Mouse (Mus musculus) erythroid progenitor cell, adult 5-6 weeks (primary cell): ENCODE results near the gene Tut1. TPM values are rescaled to one million over a fixed set of nuclear protein-coding genes. Genes with fewer than 3 reads are reported as not detected.

ENCODE experiments used
- ATAC-seq: replicated peaks from 2 replicates; pipeline ENCODE4 v1.8.0; 2016; ENCODE audit warnings: moderate number of reproducible peaks, mild to moderate bottlenecking, moderate TSS enrichment, inconsistent platforms; ENCODE audit not compliant: poor library complexity, low FRiP score, severe bottlenecking
- total RNA-seq, 2 experiments: library from RNA; stranded (forward) in 1 of 2; stranded (reverse) in 1 of 2; fragments of 150-400 nt in 1 of 2; fragments of 186-747, 209-891 nt in 1 of 2; gene quantifications; 2 replicates each; pipeline versions ENCODE4 v1.2.3 to v1.2.4; 2015 to 2017; ENCODE audit warnings: low replicate concordance in 2 of 2

The Tut1 gene
- total RNA-seq, 2 experiments from 2014 or later, result 0.84 to 3.7 TPM

DNA sequence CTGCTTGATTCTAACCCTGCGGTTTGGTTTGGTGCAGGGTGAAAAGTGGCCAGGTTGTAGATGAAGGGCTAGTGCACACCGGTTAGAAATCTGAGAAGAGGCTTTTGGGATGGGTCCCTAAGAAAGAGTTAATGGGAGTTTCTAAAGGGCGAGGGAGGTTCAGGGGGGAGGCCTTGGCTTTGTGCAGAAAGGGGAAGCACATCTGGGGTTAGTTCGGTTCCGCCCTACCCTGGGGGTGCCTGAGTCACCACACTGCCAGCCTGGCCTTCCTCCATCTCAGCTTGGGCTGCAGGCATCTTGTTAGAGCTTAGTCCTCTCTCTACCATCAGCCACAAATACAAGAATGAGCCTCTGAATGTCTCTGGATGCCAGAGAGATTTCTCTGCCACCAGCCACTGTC is 27.1 kb downstream of the Tut1 start:
- ATAC-seq, result no peak

GRCm38 (mm10) chr19:8981450-8982168 is 28.0 kb downstream of the Tut1 start:
- no peak for ATAC-seq

DNA sequence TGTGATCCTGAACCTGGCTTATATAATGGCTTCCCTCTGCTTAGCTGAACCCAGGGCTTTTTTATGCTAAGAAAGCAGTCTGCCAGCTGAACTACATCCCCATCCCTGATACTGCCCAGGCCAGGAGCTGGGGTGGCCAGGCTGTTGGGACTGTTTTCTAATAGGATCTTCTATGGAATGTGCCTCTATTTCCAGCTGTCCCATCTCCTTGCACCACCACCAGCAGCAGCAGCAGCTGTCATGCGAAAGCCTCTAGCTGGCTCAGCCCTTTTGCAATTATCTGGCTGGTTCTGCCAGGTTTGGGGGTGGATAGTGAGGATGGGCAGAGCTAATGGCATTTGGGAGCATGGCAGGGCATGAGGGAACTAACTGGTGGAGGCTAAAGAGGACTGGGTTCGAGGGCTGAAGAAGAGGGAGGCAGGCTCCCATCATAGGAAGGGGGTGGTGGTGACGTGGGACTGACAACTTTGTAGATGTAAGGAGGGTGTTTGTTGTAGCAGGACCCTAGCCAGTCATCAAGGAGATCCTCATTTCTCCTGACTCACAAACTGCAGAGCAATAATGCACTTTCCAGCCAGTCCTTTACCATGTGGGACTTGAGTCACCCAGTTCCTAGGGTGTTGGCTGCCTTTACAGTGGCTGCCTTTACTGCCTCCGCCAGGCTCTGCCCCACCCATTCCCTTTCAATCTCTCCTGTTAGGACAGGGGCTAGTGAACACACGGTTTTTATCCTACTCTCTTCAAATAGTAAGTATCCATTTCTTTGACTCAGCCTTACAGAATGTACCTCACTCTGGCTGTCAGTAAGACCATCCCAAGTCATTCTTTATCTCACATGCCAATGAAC is 28.9 kb downstream of the Tut1 start:
- ATAC-seq, result no peak

GRCm38 (mm10) chr19:8983150-8983650 is 29.6 kb downstream of the Tut1 start:
- no peak for ATAC-seq

DNA sequence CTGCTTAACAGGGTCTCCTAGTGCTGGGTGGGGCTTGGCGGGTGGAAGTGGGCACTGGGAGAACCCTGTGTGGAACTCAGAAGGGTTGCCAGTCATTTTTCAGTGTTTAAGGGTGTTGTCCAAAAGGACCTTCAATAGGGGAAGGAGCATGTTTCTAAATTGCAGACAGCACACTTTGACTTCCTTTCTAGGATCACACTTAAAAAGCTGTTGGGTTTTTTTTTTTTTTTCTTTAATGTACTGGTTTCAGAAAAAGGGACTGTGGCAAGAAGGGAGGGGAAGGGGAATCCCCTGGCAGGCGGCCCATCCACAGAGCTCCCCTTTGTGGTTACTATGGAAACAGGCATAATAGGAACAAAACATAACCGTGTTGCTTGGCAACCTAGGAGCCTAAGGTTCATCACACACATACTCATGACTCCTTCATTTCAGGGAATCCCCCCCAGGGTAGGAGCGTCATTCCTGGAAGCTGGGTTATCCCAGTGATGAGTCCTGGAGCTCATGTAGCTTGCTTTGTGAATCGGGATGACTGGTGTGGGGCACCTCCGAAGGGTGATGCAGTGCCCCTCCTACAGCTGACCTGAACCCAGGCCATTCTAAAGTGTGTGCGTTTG is 30.7 kb downstream of the Tut1 start:
- ATAC-seq, result no peak

GRCm38 (mm10) chr19:8985891-8986290 is 32.2 kb downstream of the Tut1 start:
- ATAC-seq, result no peak

- no peak for ATAC-seq
These were observed 34.2 kb downstream of the Tut1 start for GRCm38 (mm10) chr19:8987816-8988215.

- no peak for ATAC-seq
These were observed 34.9 kb downstream of the Tut1 start for GRCm38 (mm10) chr19:8988346-8989065.

DNA sequence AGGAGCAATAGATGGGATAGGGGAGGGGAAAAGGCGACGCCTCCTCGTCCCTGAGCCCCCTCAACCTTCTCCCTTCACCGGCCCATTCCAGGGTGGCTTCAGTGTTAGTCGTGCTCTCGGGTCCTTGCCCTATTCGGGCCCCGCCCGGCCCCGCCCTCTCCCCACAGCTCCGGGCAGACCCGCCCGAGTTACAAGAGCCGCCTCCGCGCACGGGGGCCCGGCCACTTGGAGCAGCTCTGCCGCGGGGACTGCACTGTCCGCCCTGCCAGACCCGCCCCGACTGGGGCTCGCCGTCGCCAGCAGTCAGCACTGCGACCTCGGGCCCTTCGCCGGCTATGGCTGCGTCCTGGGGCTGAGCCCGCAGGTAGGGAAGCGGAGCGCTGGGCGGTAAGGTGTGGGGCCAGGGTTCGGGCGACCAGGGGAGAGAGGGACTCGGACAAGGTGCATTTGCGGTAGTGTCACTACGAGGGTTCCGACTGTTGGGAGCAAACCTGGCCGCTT is 35.5 kb downstream of the Tut1 start, which contains the start of gene Ahnak:
Gene Ahnak (plus strand): TSS at position 219 of the 501 bp plus-strand sequence.
- 0 out of 2 replicates have a peak, but pooled peaks have one; percentile 20 for ATAC-seq

GRCm38 (mm10) chr19:8989567-8990431 is 36.2 kb downstream of the Tut1 start:
- ATAC-seq, result no peak

DNA sequence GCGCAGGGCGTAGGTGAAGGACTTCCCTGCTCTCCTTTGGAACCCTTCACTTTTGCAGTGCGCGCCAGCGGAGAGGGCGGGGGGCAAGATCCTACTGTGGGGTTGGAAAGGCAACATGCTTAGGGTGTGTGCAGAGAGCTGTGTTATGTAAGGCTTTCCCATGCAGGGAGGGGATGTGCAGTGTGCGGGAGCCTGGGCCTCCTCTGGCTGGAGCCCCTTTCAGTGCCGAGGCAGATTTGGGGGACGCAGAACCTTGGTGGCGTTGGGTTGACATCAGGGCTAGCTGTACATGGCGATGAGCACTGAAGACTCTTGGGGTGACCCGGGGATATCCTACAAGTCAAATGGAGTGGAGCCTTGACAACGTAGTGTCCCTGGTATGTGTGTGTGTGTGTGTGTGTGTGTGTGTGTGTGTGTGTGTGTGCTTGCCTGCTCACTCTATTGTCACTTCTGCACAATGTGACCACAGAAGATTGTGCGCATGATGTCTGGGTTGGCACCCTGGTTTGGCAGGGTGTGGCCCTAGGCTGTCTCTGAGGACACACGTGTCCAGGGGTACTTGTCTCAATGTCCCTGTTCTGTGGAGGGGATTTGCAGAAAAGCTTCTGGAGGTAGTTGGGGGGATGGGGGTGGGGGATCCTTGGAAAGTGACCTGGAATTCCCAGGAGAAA is 36.9 kb downstream of the Tut1 start:
- ATAC-seq, result no peak

GRCm38 (mm10) chr19:8991245-8991870 is 37.7 kb downstream of the Tut1 start:
- no peak for ATAC-seq

DNA sequence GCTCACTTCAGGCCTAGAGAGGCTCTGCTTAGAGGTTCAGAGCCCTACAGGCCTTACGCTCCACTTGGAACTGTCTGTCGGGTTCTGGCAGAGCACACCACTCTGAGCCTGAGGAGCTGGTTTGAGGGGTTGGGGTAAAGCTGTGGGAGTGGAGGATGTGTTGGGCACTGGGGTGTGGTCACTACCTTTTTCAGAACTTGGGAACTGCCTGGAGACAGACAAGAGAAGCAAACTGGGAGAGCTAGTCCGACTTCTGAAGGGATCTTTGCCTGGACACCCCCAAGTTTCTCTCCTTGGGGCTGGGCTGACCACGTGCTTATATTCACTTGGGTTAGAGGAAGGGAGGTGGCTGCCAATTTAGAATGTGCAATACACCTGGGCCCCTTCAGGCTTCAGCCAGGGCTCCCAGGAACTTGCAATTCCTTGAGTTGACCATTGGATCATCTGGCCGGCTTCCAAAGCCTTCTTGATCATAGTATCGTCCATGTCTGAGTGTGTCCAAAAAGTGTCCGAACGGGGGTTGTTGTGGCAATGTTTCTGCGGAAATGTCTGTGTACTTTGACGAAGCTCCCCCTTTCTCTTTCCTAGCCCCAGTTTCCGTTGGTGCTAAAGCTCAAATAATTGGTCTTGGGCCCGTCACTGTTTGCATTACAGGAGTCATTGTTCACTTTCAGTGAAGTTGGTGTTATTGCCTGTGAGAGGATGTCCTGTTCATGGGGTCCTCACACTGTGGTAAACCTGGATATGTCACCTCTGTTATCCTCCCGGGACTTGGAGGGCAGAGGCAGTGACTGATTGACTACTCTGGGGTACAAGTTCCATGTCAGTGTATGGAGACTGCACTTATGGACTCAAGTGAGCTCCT is 38.5 kb downstream of the Tut1 start:
- no peak for ATAC-seq

- no peak; the same call in 1 of the 2 replicates for ATAC-seq
These were observed 39.4 kb downstream of the Tut1 start for GRCm38 (mm10) chr19:8992769-8993624.

- no peak for ATAC-seq
These were observed 39.9 kb downstream of the Tut1 start for GRCm38 (mm10) chr19:8993625-8993912.
